Mouse (Mus musculus) urinary bladder, postnatal 25 days (tissue): Measurements from ENCODE around the gene Clmp.

Source experiments
- DNase-seq: peaks from one replicate; pipeline ENCODE4 v3.0.0; 2022; ENCODE audit warnings: low spot score

Gene Clmp

DNA sequence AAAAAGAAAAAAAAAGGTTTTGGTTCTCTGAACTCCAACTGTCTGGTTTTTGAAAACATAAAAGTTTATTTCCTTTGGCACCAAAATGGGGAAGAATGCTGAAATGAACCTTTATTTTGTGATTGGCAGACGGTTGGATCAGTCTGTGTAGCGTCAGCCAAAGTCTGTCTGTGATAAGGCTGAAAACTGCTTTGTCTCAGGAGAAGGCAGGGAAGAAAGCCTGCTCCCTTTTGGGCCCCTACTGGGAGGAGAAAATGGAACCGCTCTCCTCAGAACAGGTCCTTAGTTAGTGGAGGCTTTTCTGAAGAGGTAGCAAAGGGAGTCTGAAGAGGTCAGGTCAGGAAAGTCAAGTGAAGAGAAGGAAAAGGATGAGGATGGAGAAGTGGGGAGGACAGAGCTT is 7.3 kb downstream of the Clmp start:
- no peak for DNase-seq

- DNase-seq: no peak
Measured at GRCm38 (mm10) chr9:40693768-40694167, 8.0 kb downstream of the Clmp start.

DNA sequence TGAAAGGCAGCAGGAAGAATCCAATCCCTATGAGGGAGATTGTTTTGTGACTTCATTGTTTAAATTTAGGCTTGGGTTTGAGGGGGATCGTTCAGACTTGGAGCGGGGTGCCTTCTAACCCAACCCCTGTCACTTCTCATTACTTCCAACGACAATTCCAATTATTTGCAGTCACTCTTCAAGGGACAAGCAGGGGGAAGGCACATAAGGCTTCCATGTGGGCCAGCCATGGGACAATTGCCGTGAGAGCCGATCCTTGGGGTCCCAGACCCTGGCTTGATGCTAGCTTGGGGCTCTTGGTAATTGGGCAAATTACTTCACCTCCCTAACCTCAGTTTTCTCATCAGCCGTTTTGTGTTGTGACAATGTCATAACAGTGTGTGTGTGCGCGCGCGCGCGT is 8.5 kb downstream of the Clmp start:
- no peak for DNase-seq

DNA sequence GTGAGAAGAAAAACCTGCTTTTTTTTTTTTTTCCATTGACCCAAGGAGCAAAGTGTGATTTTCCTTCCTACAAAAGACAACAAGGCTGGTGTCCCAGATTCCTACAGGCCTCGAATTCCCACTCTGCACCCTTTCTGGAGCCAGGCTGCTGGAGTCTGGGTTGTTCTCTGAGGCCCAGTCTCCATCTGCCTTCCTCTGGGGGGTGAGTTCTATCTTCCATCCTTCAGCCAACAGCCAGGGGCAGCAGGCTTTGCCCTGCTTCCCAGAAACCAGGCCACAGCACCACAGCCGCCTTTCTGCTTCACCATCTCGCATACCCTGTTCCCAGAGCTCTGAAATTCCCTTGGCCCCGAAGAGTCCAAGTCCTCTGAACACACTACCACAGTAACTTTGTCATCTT is 10.3 kb downstream of the Clmp start:
- no peak for DNase-seq

- DNase-seq: no peak
Measured at GRCm38 (mm10) chr9:40699194-40699593, 13.4 kb downstream of the Clmp start.

- no peak for DNase-seq
Measured at GRCm38 (mm10) chr9:40700253-40700652, 14.5 kb downstream of the Clmp start.

GRCm38 (mm10) chr9:40704364-40705276 is 18.9 kb downstream of the Clmp start:
- no peak for DNase-seq

DNA sequence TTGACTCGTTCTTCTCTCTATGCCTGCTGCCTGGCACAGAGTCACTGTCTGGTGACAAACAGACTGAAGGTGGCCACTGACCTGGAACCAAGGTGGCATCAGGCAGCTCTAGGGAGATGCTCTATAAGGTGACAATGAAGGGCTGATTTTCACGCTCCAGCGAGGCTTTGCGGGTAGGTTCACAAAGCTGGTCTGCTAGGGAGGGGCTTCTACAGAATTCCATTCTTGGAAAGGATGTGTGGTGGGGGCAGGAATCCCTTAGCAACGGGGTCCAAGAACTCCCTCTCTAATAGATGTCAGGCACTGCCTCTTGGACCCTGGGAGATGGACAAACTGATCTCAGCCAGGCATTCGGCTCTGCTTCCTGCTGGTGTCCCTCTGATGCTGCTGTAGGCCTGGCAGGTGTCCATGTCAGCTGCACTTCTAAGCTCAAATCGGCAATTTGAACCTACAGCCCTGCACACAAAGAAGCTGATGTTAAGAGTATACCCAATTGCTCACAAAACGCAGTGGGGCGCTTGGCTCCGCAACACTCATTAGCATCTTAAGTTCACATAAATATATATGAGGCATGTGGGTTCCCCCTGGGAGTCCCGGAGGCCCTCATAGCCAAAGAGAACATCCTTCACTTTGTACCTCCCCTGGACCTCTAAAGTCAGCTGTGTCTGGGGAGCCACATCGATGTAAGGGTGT is 22.8 kb downstream of the Clmp start:
- no peak for DNase-seq

DNA sequence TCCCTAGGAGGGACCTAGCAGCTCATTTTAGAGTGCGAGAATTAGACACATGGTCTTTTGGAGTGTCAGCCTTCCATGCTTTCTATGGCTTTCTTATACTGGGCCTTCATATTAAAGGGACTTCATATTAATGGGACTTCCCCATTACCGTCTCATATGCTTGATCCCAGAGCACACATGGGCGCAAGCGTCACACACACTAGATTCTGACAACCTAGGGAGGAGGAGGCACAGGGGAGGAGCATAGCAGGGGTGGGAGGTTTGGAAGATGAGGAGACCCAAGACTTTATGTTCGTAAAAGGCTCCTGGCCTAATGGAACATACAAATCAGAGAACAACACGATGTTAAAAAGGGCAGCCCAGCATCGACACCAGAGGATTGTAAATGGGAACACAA is 23.4 kb downstream of the Clmp start:
- DNase-seq: no peak

DNA sequence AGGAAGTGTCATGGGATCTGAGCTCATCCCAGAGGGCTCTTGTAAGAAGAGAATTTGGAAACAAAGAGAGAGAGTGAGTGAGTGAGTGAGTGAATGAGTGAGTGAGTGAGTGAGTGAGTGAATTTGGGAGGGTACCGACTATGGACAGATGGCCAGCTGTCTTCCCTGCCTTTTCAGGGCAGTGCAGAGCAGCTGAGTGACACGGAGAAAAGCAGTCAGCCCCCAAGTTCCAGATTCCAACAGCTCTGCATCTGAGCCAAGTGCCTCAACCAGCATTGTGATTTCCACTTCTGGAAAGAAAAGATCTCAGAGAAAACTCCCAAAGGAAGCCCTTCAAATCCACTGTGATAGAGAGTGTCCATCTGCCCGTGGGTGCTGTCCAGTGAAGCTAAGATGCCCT is 23.8 kb downstream of the Clmp start:
- no peak for DNase-seq

- no peak for DNase-seq
Measured at GRCm38 (mm10) chr9:40709991-40710390, 24.2 kb downstream of the Clmp start.

DNA sequence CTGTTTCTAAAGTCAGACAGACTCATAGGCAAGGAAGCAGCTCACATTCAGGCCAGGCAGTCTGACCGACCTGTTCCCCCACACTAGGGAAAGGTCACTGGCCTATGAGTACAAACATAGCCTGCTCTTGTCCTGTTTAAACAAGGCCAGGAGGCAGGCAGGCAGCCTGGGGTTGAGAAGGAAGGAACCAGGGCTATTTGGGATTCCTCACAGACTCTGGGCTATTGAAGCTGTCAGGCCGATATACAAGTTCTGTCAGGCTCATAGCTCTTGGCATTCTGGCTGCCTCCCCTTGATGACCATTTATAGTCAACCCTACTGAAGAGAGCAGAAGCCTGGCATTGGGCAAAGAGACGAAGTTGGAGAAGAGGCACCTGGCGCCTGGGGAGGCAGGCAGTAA is 25.9 kb downstream of the Clmp start:
- no peak for DNase-seq

DNA sequence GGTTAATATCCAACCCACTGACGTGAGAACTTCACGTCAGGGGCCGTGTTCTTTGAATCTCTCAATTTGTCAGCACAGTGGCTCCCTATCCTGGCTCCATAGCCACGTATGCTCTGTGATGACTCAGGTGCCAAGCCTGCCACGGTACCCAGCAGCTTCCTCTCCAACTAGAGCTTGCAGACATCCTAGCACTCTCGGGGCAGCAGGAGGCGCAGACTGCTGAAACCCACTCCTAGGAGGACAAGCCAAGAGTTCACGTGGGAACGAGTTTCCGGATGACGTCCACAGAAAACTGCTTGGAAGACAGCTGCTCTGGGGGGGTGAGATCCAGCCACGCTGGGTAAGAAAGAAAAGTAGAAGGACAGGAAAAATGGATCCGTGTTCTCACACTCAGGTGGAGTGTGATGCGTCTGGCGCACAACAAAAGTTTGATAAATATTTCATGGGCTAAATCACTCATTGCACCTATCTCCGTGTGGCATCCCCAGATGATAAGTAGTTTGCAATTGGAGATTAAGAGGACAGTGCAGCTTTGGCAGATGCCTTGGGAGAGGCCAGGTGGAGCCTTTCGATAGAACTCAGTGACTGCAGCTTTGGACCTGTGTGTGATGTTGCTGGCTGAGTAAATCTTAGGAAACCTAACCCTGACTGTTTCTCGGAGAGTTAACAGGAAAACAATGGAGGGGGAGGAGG is 31.6 kb downstream of the Clmp start:
- peak; percentile 16 for DNase-seq

- no peak for DNase-seq
Measured at GRCm38 (mm10) chr9:40717875-40718185, 32.1 kb downstream of the Clmp start.

GRCm38 (mm10) chr9:40720881-40721280 is 35.1 kb downstream of the Clmp start:
- no peak for DNase-seq

DNA sequence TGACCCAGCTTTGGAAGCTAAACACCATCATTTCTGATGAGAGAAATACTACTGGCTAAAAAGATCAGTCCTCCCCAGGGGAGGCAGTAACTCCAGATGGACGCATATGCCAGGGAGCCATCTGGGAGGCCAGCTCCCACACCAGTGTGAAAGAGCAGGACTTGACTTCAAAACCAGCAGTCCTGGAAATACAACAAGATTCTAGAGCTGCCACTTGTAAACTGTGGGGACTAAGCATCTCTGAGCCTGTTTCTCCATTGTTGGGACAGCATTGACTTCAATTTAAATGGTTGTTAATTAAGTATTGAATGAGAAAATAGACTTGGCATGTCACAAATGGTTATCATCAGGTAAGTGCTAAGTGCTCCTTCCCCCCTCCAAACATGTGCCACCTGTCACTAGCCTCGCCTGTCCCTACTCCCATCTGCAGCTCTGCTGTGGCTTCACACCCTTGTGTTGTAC is 37.6 kb downstream of the Clmp start:
- no peak for DNase-seq

- no peak for DNase-seq
Measured at GRCm38 (mm10) chr9:40724978-40725377, 39.2 kb downstream of the Clmp start.

DNA sequence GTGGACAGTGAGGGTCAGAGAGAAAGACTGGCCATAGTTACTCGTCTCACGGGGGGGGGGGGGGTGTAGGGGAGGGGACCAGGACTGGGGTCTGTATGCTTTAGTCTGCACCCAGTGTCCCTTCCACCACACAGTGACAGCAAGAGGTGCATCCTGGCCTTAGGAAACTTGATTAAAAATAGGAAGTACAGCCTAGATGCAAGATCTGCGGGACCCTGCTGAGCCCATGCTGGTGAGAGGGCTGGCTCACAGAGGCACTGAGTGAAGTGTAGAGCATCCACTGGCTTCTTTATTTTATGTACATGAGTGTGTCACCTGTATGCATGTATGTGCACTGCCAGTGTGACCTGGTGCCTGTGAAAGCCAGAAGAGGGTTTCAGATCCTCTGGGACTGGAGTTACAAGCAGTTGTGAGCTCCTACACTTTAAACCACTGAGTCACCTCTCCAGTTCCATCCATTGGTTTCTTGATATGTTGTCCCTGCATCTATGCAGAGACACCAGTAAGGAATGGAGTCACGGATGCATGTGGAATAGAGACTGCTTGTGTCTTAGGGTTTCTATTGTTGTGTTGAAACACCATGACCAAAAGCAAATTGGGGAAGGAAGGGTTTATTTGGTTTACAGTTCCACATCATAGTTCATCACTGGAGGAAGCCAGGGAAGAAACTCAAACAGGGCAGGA is 41.5 kb downstream of the Clmp start:
- no peak for DNase-seq

- DNase-seq: no peak
Measured at GRCm38 (mm10) chr9:40727824-40728495, 42.2 kb downstream of the Clmp start.

GRCm38 (mm10) chr9:40730302-40730700 is 44.5 kb downstream of the Clmp start:
- DNase-seq: no peak

DNA sequence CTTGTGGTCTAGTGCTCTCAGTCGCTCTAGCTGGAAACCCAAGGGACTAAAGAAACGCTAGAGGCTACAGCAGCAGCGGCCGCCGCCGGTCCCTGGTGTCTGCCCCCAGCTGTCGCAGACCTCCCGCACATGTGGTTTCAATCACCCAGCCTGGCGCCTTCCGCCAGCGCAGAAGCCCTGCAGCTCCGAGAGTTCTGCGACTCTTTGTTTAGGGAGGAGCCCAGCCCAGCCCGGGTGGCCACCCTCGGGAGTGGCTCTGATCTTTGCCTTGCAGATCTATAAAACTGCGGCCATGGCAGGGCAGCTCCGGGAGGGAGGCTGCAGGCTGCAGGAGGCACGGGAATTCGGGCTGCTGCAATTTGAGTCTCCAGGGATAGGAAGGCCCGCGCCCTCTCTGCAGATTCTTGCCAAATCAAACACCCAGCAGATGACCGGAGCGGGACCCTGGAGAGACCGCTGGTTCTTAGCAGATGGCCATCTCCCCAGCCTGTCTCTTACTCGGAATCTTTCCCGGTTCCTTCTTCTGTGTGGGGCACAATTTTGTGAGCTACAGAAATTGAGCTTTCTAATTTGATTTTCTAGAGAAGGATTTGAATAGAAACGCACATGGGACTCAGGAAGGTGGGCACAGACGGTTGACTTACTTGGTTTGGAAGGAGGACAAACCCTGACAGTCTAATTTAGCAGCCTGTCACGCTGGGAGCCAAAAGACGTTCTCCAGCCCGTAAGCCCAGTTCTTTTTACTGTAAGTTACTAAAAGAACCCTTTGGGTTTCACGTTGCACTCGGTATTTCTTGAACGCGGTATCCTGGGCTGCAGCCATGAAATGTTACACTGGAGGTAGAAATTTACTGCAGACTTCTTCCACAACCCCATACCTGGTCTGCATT is 45.2 kb downstream of the Clmp start:
- peak; percentile 48 for DNase-seq
